Comparison of ENCODE assay signal across 8 mouse cellular contexts in the genomic region with DNA sequence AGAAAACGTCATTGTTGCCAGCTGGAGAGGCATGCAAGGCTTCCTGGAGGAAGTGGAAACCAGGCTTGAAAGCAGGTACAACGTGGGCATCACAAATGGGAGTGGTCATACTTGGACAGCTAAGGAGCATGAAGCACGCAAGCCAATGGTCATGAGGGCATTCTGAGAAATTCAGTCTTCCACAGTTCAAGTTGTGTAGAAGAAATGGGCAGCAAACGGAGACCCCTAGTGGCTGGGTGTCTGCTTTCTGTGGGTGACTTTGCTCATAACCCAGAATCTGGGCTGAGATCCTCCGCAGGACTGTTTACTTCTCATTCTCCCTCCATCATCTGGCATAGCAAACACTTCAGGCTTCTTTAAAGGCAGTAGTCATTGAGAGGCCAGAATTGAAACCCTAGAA.
DNase-seq lines count a peak whose midpoint lies in the region; TF ChIP-seq lines count a peak whose summit lies in the region.
"Had no signal": no experiment of that assay in that cellular context is flagged by ENCODE, and none has a peak within 500 bp of the region (broad histone marks: within the 10 kb centered on the region; RNA-seq: fewer than 3 reads in every experiment).

No protein-coding gene starts in this region.

- H3K4me3 ChIP-seq in left cerebral cortex, adult 2 months, result no peak overlapping the region
- H3K4me3 ChIP-seq in embryonic fibroblast, embryonic 13.5 days (ENCODE audit: insufficient read depth, low read length), result no peak overlapping the region

- no peak for DNase-seq in left cerebral cortex, adult 2 months (ENCODE audit: extremely low spot score in 1 of 2, low spot score in 2 of 2)
- no peak for DNase-seq in left cerebral cortex, adult 8-10 months (ENCODE audit: low spot score in 2 of 2)
- DNase-seq in adrenal gland, postnatal 10 days, result peak; percentile 46
- DNase-seq in lung, postnatal 36 days, result peak; percentile 59
- DNase-seq in urinary bladder, postnatal 10 days (ENCODE audit: low spot score), result no peak
- DNase-seq in gastrocnemius, postnatal 25 days, result no peak
- DNase-seq: gastrocnemius, postnatal 36 days had no signal

- peak; percentile 56 for TF ChIP-seq CTCF in left cerebral cortex, adult 2 months (IDR thresholded peaks at IDR 0.05)
- 0 out of 2 replicates have a peak, but pooled peaks have one; percentile 0 for TF ChIP-seq CTCF in embryonic fibroblast, embryonic 13.5 days (IDR thresholded peaks at IDR 0.05; ENCODE audit: borderline replicate concordance, insufficient read depth, low read length)

- TF ChIP-seq POLR2A in embryonic fibroblast, embryonic 13.5 days (IDR thresholded peaks at IDR 0.05; ENCODE audit: low read depth, low read length), result no peak

- intact Hi-C loops in left cerebral cortex, adult 2 months (cut with DNase I), result loop anchor here (10.0 kb wide), 2 partner anchors 584 to 656 kb away; a partner anchor contains a TSS

- no peak overlapping the region for H3K27ac ChIP-seq in left cerebral cortex, adult 2 months
- H3K27ac ChIP-seq in embryonic fibroblast, embryonic 13.5 days (ENCODE audit: insufficient read depth, low read length), result no peak overlapping the region

- no peaks in the 10 kb centered on the region for H3K4me1 ChIP-seq in embryonic fibroblast, embryonic 13.5 days (ENCODE audit: control insufficient read depth, insufficient read depth, low read length)

Comparison
In these comparisons a context has a peak if more than half of its experiments do, and no peak if none do; other contexts are left out.
1. DNase-seq: peak in adrenal gland, postnatal 10 days (single experiment) and lung, postnatal 36 days (single experiment); none in left cerebral cortex, adult 2 months (0 of 2), left cerebral cortex, adult 8-10 months (0 of 2), urinary bladder, postnatal 10 days (single experiment) and gastrocnemius, postnatal 25 days (single experiment).